Mouse (Mus musculus) E14TG2a.4 (cell line): ENCODE data around the gene Erich6.
"Not testable (repeated sequence)": the region's sequence is repeated elsewhere in the genome, so short reads cannot be mapped to it uniquely, and the experiment has no call there.

Experiments used
- H3K27me3 ChIP-seq: 2 replicates; pipeline ENCODE4 v1.6.1; 2014; ENCODE audit warnings: low read length, control low read depth; ENCODE audit not compliant: insufficient read depth
- H3K36me3 ChIP-seq: 2 replicates; pipeline ENCODE4 v1.6.1; 2014; ENCODE audit warnings: low read length, control low read depth; ENCODE audit not compliant: insufficient read depth
- H3K4me1 ChIP-seq: replicated peaks from 2 replicates; pipeline ENCODE4 v1.6.1; 2014; ENCODE audit warnings: low read depth, low read length, control low read depth
- H3K4me3 ChIP-seq: replicated peaks from 2 replicates; pipeline ENCODE4 v1.5.1; 2014; ENCODE audit warnings: mild to moderate bottlenecking, low read length
- H3K9me3 ChIP-seq: 2 replicates; pipeline ENCODE4 v1.6.1; 2014; ENCODE audit warnings: low read length, control low read depth
- CTCF ChIP-seq: conservative IDR thresholded peaks from 2 replicates; pipeline ENCODE4 v1.5.1; 2014; ENCODE audit warnings: low read length
- NANOG ChIP-seq: IDR thresholded peaks from 2 replicates; pipeline ENCODE4 v1.6.1; 2014; ENCODE audit warnings: borderline replicate concordance, low read length, mixed read lengths
- POU5F1 ChIP-seq: IDR thresholded peaks from 2 replicates; pipeline ENCODE4 v1.6.1; 2014; ENCODE audit warnings: low read length, borderline replicate concordance

Gene Erich6

GRCm38 (mm10) chr3:58609985-58610384 lies 27.0 kb downstream of the Erich6 start:
- no peak for TF ChIP-seq POU5F1
- 0 out of 2 replicates have a peak, but pooled peaks have one; percentile 9 for TF ChIP-seq NANOG
- no peak for TF ChIP-seq CTCF
- H3K4me1 ChIP-seq, result peaks cover 16% of the 10 kb centered on the region
- no peaks in the 10 kb centered on the region for H3K27me3 ChIP-seq
- H3K9me3 ChIP-seq, result peaks cover 12% of the 10 kb centered on the region
- H3K4me3 ChIP-seq, result no peak overlapping the region
- H3K36me3 ChIP-seq, result no peaks in the 10 kb centered on the region

- no peaks in the 10 kb centered on the region for H3K36me3 ChIP-seq
- H3K9me3 ChIP-seq, result peaks cover 12% of the 10 kb centered on the region
- no peak overlapping the region for H3K4me3 ChIP-seq
- TF ChIP-seq POU5F1, result no peak
- TF ChIP-seq CTCF, result no peak
- TF ChIP-seq NANOG, result no peak
- H3K27me3 ChIP-seq, result no peaks in the 10 kb centered on the region
- H3K4me1 ChIP-seq, result peaks cover 16% of the 10 kb centered on the region
Measured at GRCm38 (mm10) chr3:58608506-58608905, 28.5 kb downstream of the Erich6 start.

- Histone ChIP-seq H3K36me3 (peaks cover 64% of the 10 kb centered on the region), H3K27me3 (no peaks in the 10 kb centered on the region), H3K4me3 (no peak overlapping the region), H3K9me3 (peaks cover 1% of the 10 kb centered on the region; the same call in 1 of the 2 replicates), H3K4me1 (peaks cover 20% of the 10 kb centered on the region)
- TF ChIP-seq POU5F1 (no peak), NANOG (no peak), CTCF (no peak)
Measured at GRCm38 (mm10) chr3:58593623-58594022, 43.4 kb downstream of the Erich6 start.

GRCm38 (mm10) chr3:58592666-58593065 lies 44.3 kb downstream of the Erich6 start:
- peaks cover 64% of the 10 kb centered on the region for H3K36me3 ChIP-seq
- H3K4me1 ChIP-seq, result peaks cover 20% of the 10 kb centered on the region
- not testable (repeated sequence) for H3K27me3 ChIP-seq, H3K9me3 ChIP-seq, H3K4me3 ChIP-seq

GRCm38 (mm10) chr3:58590544-58590943 lies 46.5 kb downstream of the Erich6 start:
- H3K36me3 ChIP-seq, result peaks cover 76% of the 10 kb centered on the region
- H3K9me3 ChIP-seq, H3K4me3 ChIP-seq, H3K27me3 ChIP-seq: not testable (repeated sequence)
- H3K4me1 ChIP-seq, result peaks cover 23% of the 10 kb centered on the region

- H3K9me3 ChIP-seq, result no peaks in the 10 kb centered on the region
- peaks cover 51% of the 10 kb centered on the region for H3K36me3 ChIP-seq
- H3K4me3 ChIP-seq, result no peak overlapping the region
- H3K27me3 ChIP-seq, result no peaks in the 10 kb centered on the region
- H3K4me1 ChIP-seq, result peaks cover 50% of the 10 kb centered on the region
- TF ChIP-seq CTCF (no peak), POU5F1 (no peak), NANOG (no peak)
Measured at GRCm38 (mm10) chr3:58582788-58583426, 54.1 kb downstream of the Erich6 start.

GRCm38 (mm10) chr3:58582297-58582696 lies 54.7 kb downstream of the Erich6 start:
- no peaks in the 10 kb centered on the region for H3K9me3 ChIP-seq
- no peak overlapping the region for H3K4me3 ChIP-seq
- peaks cover 56% of the 10 kb centered on the region for H3K4me1 ChIP-seq
- TF ChIP-seq CTCF, result no peak
- TF ChIP-seq POU5F1, result no peak
- no peak for TF ChIP-seq NANOG
- H3K27me3 ChIP-seq, result no peaks in the 10 kb centered on the region
- peaks cover 45% of the 10 kb centered on the region for H3K36me3 ChIP-seq

GRCm38 (mm10) chr3:58581530-58581929 lies 55.5 kb downstream of the Erich6 start:
- no peak for TF ChIP-seq CTCF
- no peak for TF ChIP-seq POU5F1
- no peak for TF ChIP-seq NANOG
- H3K9me3 ChIP-seq, result no peaks in the 10 kb centered on the region
- H3K36me3 ChIP-seq, result peaks cover 38% of the 10 kb centered on the region
- peaks cover 56% of the 10 kb centered on the region for H3K4me1 ChIP-seq
- H3K4me3 ChIP-seq, result no peak overlapping the region
- H3K27me3 ChIP-seq, result no peaks in the 10 kb centered on the region

- Histone ChIP-seq H3K27me3 (no peaks in the 10 kb centered on the region), H3K36me3 (peaks cover 25% of the 10 kb centered on the region), H3K4me1 (peaks cover 54% of the 10 kb centered on the region), H3K4me3 (peak overlapping the region; percentile 89), H3K9me3 (no peaks in the 10 kb centered on the region)
- TF ChIP-seq POU5F1 (no peak), CTCF (no peak), NANOG (no peak)
Measured at GRCm38 (mm10) chr3:58577506-58578050, 59.4 kb downstream of the Erich6 start.
